Mouse (Mus musculus) lung, embryonic 16.5 days (tissue): Measurements from ENCODE around the gene Dis3. TPM values are rescaled to one million over a fixed set of nuclear protein-coding genes. Genes with fewer than 3 reads are reported as not detected.

Experiments
- ATAC-seq: fragments of 200-750 bp; cut with Nextera tagmentation; 2 replicates; pipeline ENCODE4 v1.8.0; 2017; ENCODE audit warnings: low read depth, mild to moderate bottlenecking, moderate library complexity
- H3K27ac ChIP-seq: fragments of 300-500 bp; sonication (generic); 2 replicates; pipeline ENCODE4 v1.5.1; 2014; ENCODE audit warnings: mild to moderate bottlenecking, control low read depth, low read length
- H3K27me3 ChIP-seq: fragments of 300-500 bp; sonication (generic); 2 replicates; pipeline ENCODE4 v1.6.1; 2014; ENCODE audit warnings: low read depth, low read length, mixed read lengths; ENCODE audit not compliant: control insufficient read depth, insufficient read depth
- H3K36me3 ChIP-seq: fragments of 300-500 bp; sonication (generic); 2 replicates; pipeline ENCODE4 v1.6.1; 2014; ENCODE audit warnings: low read length; ENCODE audit not compliant: control insufficient read depth, insufficient read depth
- H3K4me1 ChIP-seq: fragments of 300-500 bp; sonication (generic); replicated peaks from 2 replicates; pipeline ENCODE4 v1.6.1; 2014; ENCODE audit warnings: low read length, mixed read lengths; ENCODE audit not compliant: control insufficient read depth, insufficient read depth
- H3K4me2 ChIP-seq: fragments of 300-500 bp; sonication (generic); 2 replicates; pipeline ENCODE4 v1.6.1; 2014; ENCODE audit warnings: low read depth, low read length, control low read depth
- H3K4me3 ChIP-seq: fragments of 300-500 bp; sonication (generic); 2 replicates; pipeline ENCODE4 v1.5.1; 2014; ENCODE audit warnings: mild to moderate bottlenecking, low read length, control low read depth
- H3K9ac ChIP-seq: fragments of 300-500 bp; sonication (generic); 2 replicates; pipeline ENCODE4 v1.6.1; 2014; ENCODE audit warnings: low read length, control low read depth
- H3K9me3 ChIP-seq: fragments of 300-500 bp; sonication (generic); 2 replicates; pipeline ENCODE4 v1.6.1; 2016; ENCODE audit warnings: low read length; ENCODE audit not compliant: control insufficient read depth
- WGBS: fragments of 180-500 bp; shearing (Covaris S2); extraction: QIAGEN DNeasy Blood & Tissue Kit; methylation state at CpG from one replicate; pipeline ENCODE4 v1.1.7; 2014; 5-methylcytosine and 5-hydroxymethylcytosine counted together
- polyA plus RNA-seq: library from polyadenylated mRNA; unstranded; fragments of >200 nt; fragmentation: Nextera tagmentation; extraction: Ambion mirVana; gene quantifications from 2 replicates; pipeline ENCODE4 v1.2.1, GENCODE M21; 2015

Gene Dis3
- polyA plus RNA-seq, 1 experiment from 2014 or later: 26.9 TPM

- ATAC-seq: no peak
- no peak overlapping the region for H3K27ac ChIP-seq
- no peaks in the 10 kb centered on the region for H3K4me1 ChIP-seq
- 74% methylated on average over 4 of the region's 4 CpGs for WGBS
- H3K4me2 ChIP-seq: no peak overlapping the region
- H3K4me3 ChIP-seq: no peak overlapping the region
- H3K27me3 ChIP-seq: no peaks in the 10 kb centered on the region
- no peaks in the 10 kb centered on the region for H3K9me3 ChIP-seq
- H3K36me3 ChIP-seq: no peaks in the 10 kb centered on the region
- no peak overlapping the region for H3K9ac ChIP-seq
Measured at GRCm38 (mm10) chr14:99126713-99127112, 27.1 kb upstream of the Dis3 start.

DNA sequence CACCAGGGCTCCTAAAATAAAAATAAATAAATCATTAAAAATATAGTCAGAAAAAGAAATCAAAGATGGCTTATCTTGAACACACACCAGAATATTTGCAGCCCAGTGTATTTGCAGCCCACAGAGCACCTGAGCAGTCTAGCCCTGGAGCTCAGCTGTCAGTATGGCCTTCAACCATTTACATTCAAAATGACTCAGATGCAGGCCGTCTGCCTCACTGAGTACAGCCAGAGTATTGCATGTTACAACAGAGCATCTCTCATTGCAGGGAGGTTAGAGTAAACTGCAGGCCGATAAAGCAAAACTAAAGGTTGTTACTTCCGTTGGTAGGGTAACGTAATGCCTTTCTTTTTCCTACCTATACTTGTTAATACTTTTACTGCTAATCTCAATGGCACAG is 24.5 kb upstream of the Dis3 start:
- Histone ChIP-seq H3K27me3 (no peaks in the 10 kb centered on the region), H3K4me3 (no peak overlapping the region), H3K4me1 (no peaks in the 10 kb centered on the region), H3K9ac (no peak overlapping the region), H3K9me3 (no peaks in the 10 kb centered on the region), H3K36me3 (no peaks in the 10 kb centered on the region), H3K4me2 (no peak overlapping the region), H3K27ac (no peak overlapping the region)
- ATAC-seq: no peak
- WGBS: 86% methylated on average over 4 of the region's 4 CpGs

- H3K27ac ChIP-seq: no peak overlapping the region
- no peaks in the 10 kb centered on the region for H3K27me3 ChIP-seq
- no peak overlapping the region for H3K4me2 ChIP-seq
- peaks cover 2% of the 10 kb centered on the region; the same call in 1 of the 2 replicates for H3K36me3 ChIP-seq
- ATAC-seq: no peak
- H3K9me3 ChIP-seq: no peaks in the 10 kb centered on the region
- no peaks in the 10 kb centered on the region for H3K4me1 ChIP-seq
- H3K4me3 ChIP-seq: no peak overlapping the region
- WGBS: 89% methylated on average over 11 of the region's 11 CpGs
- no peak overlapping the region for H3K9ac ChIP-seq
Measured at GRCm38 (mm10) chr14:99121584-99122339, 22.2 kb upstream of the Dis3 start.

GRCm38 (mm10) chr14:99117576-99117975 is 18.0 kb upstream of the Dis3 start:
- Histone ChIP-seq H3K27ac (no peak overlapping the region), H3K27me3 (no peaks in the 10 kb centered on the region), H3K36me3 (peaks cover 12% of the 10 kb centered on the region), H3K4me2 (no peak overlapping the region), H3K4me3 (no peak overlapping the region), H3K4me1 (no peaks in the 10 kb centered on the region), H3K9me3 (no peaks in the 10 kb centered on the region), H3K9ac (no peak overlapping the region)
- WGBS: 76% methylated on average over 4 of the region's 4 CpGs
- no peak for ATAC-seq

GRCm38 (mm10) chr14:99108762-99109161 is 9.2 kb upstream of the Dis3 start:
- Histone ChIP-seq H3K36me3 (peaks cover 14% of the 10 kb centered on the region), H3K4me2 (no peak overlapping the region), H3K27ac (no peak overlapping the region), H3K4me3 (no peak overlapping the region), H3K27me3 (no peaks in the 10 kb centered on the region), H3K9ac (no peak overlapping the region), H3K9me3 (no peaks in the 10 kb centered on the region), H3K4me1 (no peaks in the 10 kb centered on the region)
- WGBS: 84% methylated on average over 6 of the region's 6 CpGs
- no peak for ATAC-seq

- Histone ChIP-seq H3K36me3 (peaks cover 13% of the 10 kb centered on the region), H3K4me1 (no peaks in the 10 kb centered on the region)
- no peak for ATAC-seq
Measured at GRCm38 (mm10) chr14:99107631-99108187, 8.1 kb upstream of the Dis3 start.

GRCm38 (mm10) chr14:99106671-99107070 is 7.1 kb upstream of the Dis3 start:
- Histone ChIP-seq H3K4me3 (no peak overlapping the region), H3K36me3 (peaks cover 13% of the 10 kb centered on the region), H3K4me2 (no peak overlapping the region), H3K9ac (no peak overlapping the region), H3K4me1 (no peaks in the 10 kb centered on the region), H3K9me3 (no peaks in the 10 kb centered on the region), H3K27ac (no peak overlapping the region), H3K27me3 (no peaks in the 10 kb centered on the region)
- WGBS: 88% methylated on average over 2 of the region's 2 CpGs
- no peak for ATAC-seq

More at GRCm38 (mm10) chr14:99107631-99108187, 8.1 kb upstream of the Dis3 start:
- no peak overlapping the region for H3K4me2 ChIP-seq
- H3K27me3 ChIP-seq: no peaks in the 10 kb centered on the region
- H3K4me3 ChIP-seq: no peak overlapping the region
- no peak overlapping the region for H3K9ac ChIP-seq
- no peaks in the 10 kb centered on the region for H3K9me3 ChIP-seq
- no peak overlapping the region for H3K27ac ChIP-seq
- 84% methylated on average over 2 of the region's 2 CpGs for WGBS

GRCm38 (mm10) chr14:99104542-99105123 is 5.1 kb upstream of the Dis3 start:
- no peak for ATAC-seq
- H3K4me3 ChIP-seq: no peak overlapping the region
- no peak overlapping the region for H3K4me2 ChIP-seq
- H3K27ac ChIP-seq: no peak overlapping the region
- no peak overlapping the region for H3K9ac ChIP-seq
- peaks cover 5% of the 10 kb centered on the region; the same call in 1 of the 2 replicates for H3K4me1 ChIP-seq
- H3K27me3 ChIP-seq: no peaks in the 10 kb centered on the region
- H3K36me3 ChIP-seq: peaks cover 13% of the 10 kb centered on the region
- H3K9me3 ChIP-seq: no peaks in the 10 kb centered on the region
- WGBS: 87% methylated on average over 6 of the region's 6 CpGs

GRCm38 (mm10) chr14:99103050-99103449 is 3.5 kb upstream of the Dis3 start:
- Histone ChIP-seq H3K9me3 (no peaks in the 10 kb centered on the region), H3K27me3 (no peaks in the 10 kb centered on the region), H3K4me1 (peaks cover 13% of the 10 kb centered on the region), H3K4me3 (no peak overlapping the region), H3K9ac (no peak overlapping the region), H3K4me2 (no peak overlapping the region), H3K27ac (no peak overlapping the region), H3K36me3 (peaks cover 10% of the 10 kb centered on the region)
- 93% methylated on average over 4 of the region's 4 CpGs for WGBS
- ATAC-seq: no peak
